Mouse (Mus musculus) hindlimb bud, embryonic 11.5 days (tissue): ENCODE results near the gene Elf3.

Experiments
- DNase-seq: peaks from one replicate; pipeline ENCODE4 v3.0.0-alpha.2; 2012; ENCODE audit warnings: low read depth, low spot score; ENCODE audit errors: extremely low spot score

Gene Elf3

GRCm38 (mm10) chr1:135258380-135259127, at the start of gene Elf3:
Elf3 (minus strand) TSS chr1:135258568.
- peak; percentile 53 for DNase-seq

- no peak for DNase-seq
Observed at GRCm38 (mm10) chr1:135290908-135291307, 32.5 kb upstream of the Elf3 start.

GRCm38 (mm10) chr1:135286311-135286710, 27.9 kb upstream of the Elf3 start:
- no peak for DNase-seq

- DNase-seq: no peak
Observed at GRCm38 (mm10) chr1:135283826-135284291, 25.5 kb upstream of the Elf3 start, which contains the start of gene Rnpep. Rnpep (minus strand) TSS chr1:135284084.

- DNase-seq: no peak
Observed at GRCm38 (mm10) chr1:135283287-135283825, 25.0 kb upstream of the Elf3 start.

GRCm38 (mm10) chr1:135282536-135283286, 24.3 kb upstream of the Elf3 start:
- peak; percentile 12 for DNase-seq

GRCm38 (mm10) chr1:135281841-135282240, 23.5 kb upstream of the Elf3 start:
- DNase-seq: no peak

- DNase-seq: no peak
Observed at GRCm38 (mm10) chr1:135280646-135281045, 22.3 kb upstream of the Elf3 start.

- no peak for DNase-seq
Observed at GRCm38 (mm10) chr1:135271371-135271770, 13.0 kb upstream of the Elf3 start.

- DNase-seq: no peak
Observed at GRCm38 (mm10) chr1:135267663-135268446, 9.5 kb upstream of the Elf3 start.

GRCm38 (mm10) chr1:135265834-135266233, 7.5 kb upstream of the Elf3 start:
- DNase-seq: no peak

- DNase-seq: no peak
Observed at GRCm38 (mm10) chr1:135263316-135263715, 4.9 kb upstream of the Elf3 start.

- DNase-seq: no peak
Observed at GRCm38 (mm10) chr1:135262329-135262728, 4.0 kb upstream of the Elf3 start.

- DNase-seq: no peak
Observed at GRCm38 (mm10) chr1:135260931-135261330, 2.6 kb upstream of the Elf3 start.

- peak; percentile 73 for DNase-seq
Observed at GRCm38 (mm10) chr1:135259128-135259436, 714 bp upstream of the Elf3 start.

- DNase-seq: no peak
Observed at GRCm38 (mm10) chr1:135256299-135256698, 2.1 kb downstream of the Elf3 start.

GRCm38 (mm10) chr1:135252854-135253253, 5.5 kb downstream of the Elf3 start:
- DNase-seq: no peak

GRCm38 (mm10) chr1:135251405-135251804, 7.0 kb downstream of the Elf3 start:
- no peak for DNase-seq

GRCm38 (mm10) chr1:135250706-135251105, 7.7 kb downstream of the Elf3 start:
- DNase-seq: no peak

- no peak for DNase-seq
Observed at GRCm38 (mm10) chr1:135248434-135248850, 9.9 kb downstream of the Elf3 start.

- DNase-seq: no peak
Observed at GRCm38 (mm10) chr1:135244014-135244413, 14.4 kb downstream of the Elf3 start.
